Mouse (Mus musculus): ENCODE results near the gene Brd2. TPM values are rescaled to one million over a fixed set of nuclear protein-coding genes. Genes with fewer than 3 reads are reported as not detected.
A peak's percentile ranks its signal among the peaks of the same experiment; 100 is the strongest.

The Brd2 gene
- polyA plus RNA-seq, 1 experiment from 2014 or later, result 97.8 TPM

DNA sequence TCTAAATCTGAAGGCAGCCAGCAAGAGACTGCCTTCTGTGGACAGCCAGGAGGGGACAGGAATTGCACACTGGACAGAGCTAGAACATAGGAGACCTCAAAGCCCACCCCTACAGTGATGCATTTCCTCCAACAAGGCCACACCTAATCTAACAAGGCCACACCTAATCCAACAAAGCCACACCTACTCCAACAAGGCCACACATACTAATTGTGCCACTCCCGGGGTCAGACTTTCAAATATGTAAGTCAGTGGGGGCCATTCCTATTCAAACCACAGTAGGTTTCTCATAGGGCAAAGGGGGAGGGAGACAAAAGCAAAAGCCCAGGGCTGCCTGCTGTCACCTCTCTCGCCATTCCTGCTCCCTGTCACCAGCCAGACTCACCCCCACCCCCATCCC, 35.0 kb downstream of the Brd2 start:
- H3K27me3 ChIP-seq (ENCODE audit: control insufficient read depth, insufficient read depth, low read depth, low read length), result no peaks in the 10 kb centered on the region
- H3K9ac ChIP-seq (ENCODE audit: low read length), result no peak overlapping the region
- WGBS, result 50% methylated on average over 2 of the region's 2 CpGs
- H3K4me2 ChIP-seq (ENCODE audit: low read depth, low read length), result no peak overlapping the region
- no peaks in the 10 kb centered on the region for H3K36me3 ChIP-seq (ENCODE audit: control insufficient read depth, insufficient read depth, low read length)
- H3K4me3 ChIP-seq (ENCODE audit: low read length), result no peak overlapping the region
- H3K4me1 ChIP-seq (replicated peaks; ENCODE audit: control insufficient read depth, insufficient read depth, low read length), result no peaks in the 10 kb centered on the region
- H3K9me3 ChIP-seq (ENCODE audit: control insufficient read depth, low read length), result no peaks in the 10 kb centered on the region
- H3K27ac ChIP-seq (ENCODE audit: low read length), result no peak overlapping the region
- ATAC-seq (ENCODE audit: low read depth), result 0 out of 2 replicates have a peak, but pooled peaks have one; percentile 15

DNA sequence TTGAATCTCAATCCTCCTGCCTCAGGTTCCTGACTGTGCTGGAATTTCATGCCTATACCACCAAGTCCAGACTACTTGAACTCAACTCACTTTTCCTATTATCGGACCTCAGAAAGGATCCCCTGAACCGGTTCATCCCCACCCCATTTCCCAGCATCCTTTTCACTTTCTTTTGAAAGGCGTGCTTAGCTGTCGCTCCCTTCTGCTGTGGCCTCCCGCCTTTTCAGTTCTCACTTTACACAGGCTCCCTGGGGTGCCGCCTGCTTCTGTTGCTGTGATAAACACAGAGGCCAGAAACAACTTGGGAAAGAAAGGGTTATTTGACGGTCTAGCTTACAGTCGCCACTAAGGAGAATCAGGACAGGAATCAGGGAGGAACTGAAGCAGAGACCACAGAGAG, 39.3 kb downstream of the Brd2 start:
- H3K9ac ChIP-seq (ENCODE audit: low read length), result no peak overlapping the region
- H3K9me3 ChIP-seq (ENCODE audit: control insufficient read depth, low read length), result peaks cover 3% of the 10 kb centered on the region; the same call in 1 of the 2 replicates
- 12% methylated on average over 8 of the region's 8 CpGs for WGBS
- no peak for ATAC-seq (ENCODE audit: low read depth)
- H3K27me3 ChIP-seq (ENCODE audit: control insufficient read depth, insufficient read depth, low read depth, low read length), result no peaks in the 10 kb centered on the region
- no peak overlapping the region for H3K27ac ChIP-seq (ENCODE audit: low read length)
- H3K4me3 ChIP-seq (ENCODE audit: low read length), result no peak overlapping the region
- H3K4me1 ChIP-seq (replicated peaks; ENCODE audit: control insufficient read depth, insufficient read depth, low read length), result no peaks in the 10 kb centered on the region
- no peak overlapping the region for H3K4me2 ChIP-seq (ENCODE audit: low read depth, low read length)
- H3K36me3 ChIP-seq (ENCODE audit: control insufficient read depth, insufficient read depth, low read length), result no peaks in the 10 kb centered on the region

DNA sequence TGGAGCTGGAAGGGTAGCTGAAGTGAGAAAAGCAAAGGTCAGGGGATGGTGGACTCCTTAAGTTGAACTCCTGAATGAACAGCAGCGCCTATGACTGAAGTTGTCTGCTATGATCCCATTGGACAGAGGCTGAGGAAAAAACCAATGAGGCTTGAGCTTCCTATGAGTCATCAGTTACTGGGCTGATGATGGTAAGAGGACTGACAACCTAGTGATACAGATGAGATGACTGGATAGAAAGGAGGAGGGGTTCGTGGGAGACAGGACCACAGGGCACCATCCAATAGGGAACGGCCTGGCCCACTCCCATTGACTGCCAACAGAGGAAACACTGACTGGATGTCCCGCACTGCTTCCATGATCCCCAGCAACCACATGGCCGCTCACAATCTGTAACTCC, 42.8 kb downstream of the Brd2 start:
- peaks cover 16% of the 10 kb centered on the region for H3K27me3 ChIP-seq (ENCODE audit: control insufficient read depth, insufficient read depth, low read depth, low read length)
- H3K4me2 ChIP-seq (ENCODE audit: low read depth, low read length), result no peak overlapping the region
- WGBS, result 23% methylated on average over 5 of the region's 5 CpGs
- peaks cover 3% of the 10 kb centered on the region; the same call in 1 of the 2 replicates for H3K9me3 ChIP-seq (ENCODE audit: control insufficient read depth, low read length)
- H3K4me3 ChIP-seq (ENCODE audit: low read length), result no peak overlapping the region
- no peak overlapping the region for H3K27ac ChIP-seq (ENCODE audit: low read length)
- H3K36me3 ChIP-seq (ENCODE audit: control insufficient read depth, insufficient read depth, low read length), result no peaks in the 10 kb centered on the region
- no peaks in the 10 kb centered on the region; the same call in 1 of the 2 replicates for H3K4me1 ChIP-seq (replicated peaks; ENCODE audit: control insufficient read depth, insufficient read depth, low read length)
- peak; percentile 59; the same call in 1 of the 2 replicates for ATAC-seq (ENCODE audit: low read depth)
- no peak overlapping the region for H3K9ac ChIP-seq (ENCODE audit: low read length)

DNA sequence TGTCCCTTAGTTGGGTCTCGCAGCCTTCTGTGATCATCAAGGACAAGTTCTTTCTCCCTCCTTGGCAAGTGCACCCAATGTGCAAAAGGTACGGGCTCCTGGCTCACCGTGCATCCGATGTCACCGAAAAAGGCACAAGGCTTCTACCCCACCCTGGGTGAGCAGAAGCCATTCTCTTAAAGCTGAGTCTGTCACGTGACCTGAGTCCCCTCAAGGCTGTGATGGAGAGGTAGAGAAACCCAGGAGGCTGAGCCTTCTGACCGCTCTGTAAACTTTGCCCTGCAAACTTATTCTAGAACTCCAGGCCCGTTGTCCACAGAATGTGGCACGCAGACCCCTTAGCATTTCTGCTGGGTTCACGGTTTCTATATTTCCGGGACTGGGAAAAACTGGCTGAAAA, 43.4 kb downstream of the Brd2 start:
- Histone ChIP-seq H3K9ac (ENCODE audit: low read length) (no peak overlapping the region), H3K9me3 (ENCODE audit: control insufficient read depth, low read length) (peaks cover 3% of the 10 kb centered on the region; the same call in 1 of the 2 replicates), H3K4me3 (ENCODE audit: low read length) (no peak overlapping the region), H3K27me3 (ENCODE audit: control insufficient read depth, insufficient read depth, low read depth, low read length) (peaks cover 16% of the 10 kb centered on the region), H3K4me1 (replicated peaks; ENCODE audit: control insufficient read depth, insufficient read depth, low read length) (no peaks in the 10 kb centered on the region; the same call in 1 of the 2 replicates), H3K27ac (ENCODE audit: low read length) (no peak overlapping the region), H3K4me2 (ENCODE audit: low read depth, low read length) (no peak overlapping the region), H3K36me3 (ENCODE audit: control insufficient read depth, insufficient read depth, low read length) (no peaks in the 10 kb centered on the region)
- no peak for ATAC-seq (ENCODE audit: low read depth)
- WGBS, result 81% methylated on average over 11 of the region's 11 CpGs

DNA sequence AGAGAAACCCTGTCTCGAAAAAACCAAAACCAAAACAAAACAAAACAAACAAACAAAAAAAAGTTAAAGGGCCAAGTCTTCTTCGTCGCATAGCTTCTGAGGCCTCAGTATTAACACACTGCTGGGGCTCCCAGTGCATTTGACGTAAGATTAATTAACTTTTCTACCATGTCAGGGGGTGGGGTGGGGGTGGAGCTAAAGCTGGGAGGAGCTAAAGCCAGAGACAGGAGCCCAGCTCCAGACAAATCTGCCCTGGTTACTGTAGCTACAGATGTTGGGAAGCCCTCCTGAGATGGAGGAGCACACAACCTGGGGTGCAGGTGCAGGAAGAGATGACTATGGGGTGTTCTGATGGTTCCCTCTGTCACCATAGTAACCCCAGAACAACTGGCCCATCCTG, 44.3 kb downstream of the Brd2 start:
- H3K9me3 ChIP-seq (ENCODE audit: control insufficient read depth, low read length), result peaks cover 3% of the 10 kb centered on the region; the same call in 1 of the 2 replicates
- no peaks in the 10 kb centered on the region; the same call in 1 of the 2 replicates for H3K4me1 ChIP-seq (replicated peaks; ENCODE audit: control insufficient read depth, insufficient read depth, low read length)
- H3K36me3 ChIP-seq (ENCODE audit: control insufficient read depth, insufficient read depth, low read length), result no peaks in the 10 kb centered on the region
- 55% methylated on average over 4 of the region's 4 CpGs for WGBS
- no peak overlapping the region for H3K4me2 ChIP-seq (ENCODE audit: low read depth, low read length)
- H3K9ac ChIP-seq (ENCODE audit: low read length), result no peak overlapping the region
- ATAC-seq (ENCODE audit: low read depth), result no peak
- H3K4me3 ChIP-seq (ENCODE audit: low read length), result no peak overlapping the region
- no peak overlapping the region for H3K27ac ChIP-seq (ENCODE audit: low read length)
- H3K27me3 ChIP-seq (ENCODE audit: control insufficient read depth, insufficient read depth, low read depth, low read length), result peaks cover 16% of the 10 kb centered on the region

DNA sequence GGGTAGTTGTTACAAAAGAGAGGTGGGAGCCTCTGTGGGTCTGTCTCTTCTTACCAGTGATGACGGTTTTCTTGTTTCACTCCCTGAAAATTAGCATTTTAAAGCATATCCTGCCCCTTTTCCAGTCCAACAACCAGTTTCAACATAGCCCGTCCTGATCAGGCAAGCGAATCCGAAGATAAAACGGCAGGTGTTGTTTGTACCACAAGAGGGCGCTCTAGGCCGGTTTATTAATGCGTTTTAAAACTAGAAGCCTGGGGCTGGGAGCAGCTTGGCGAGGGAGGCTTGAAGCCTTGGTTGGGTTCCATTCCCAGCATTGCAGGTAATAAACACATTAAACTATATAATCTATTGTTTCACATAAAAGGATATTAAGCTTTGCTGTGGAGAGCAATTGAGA, 44.9 kb downstream of the Brd2 start:
- Histone ChIP-seq H3K27me3 (ENCODE audit: control insufficient read depth, insufficient read depth, low read depth, low read length) (peaks cover 16% of the 10 kb centered on the region), H3K4me2 (ENCODE audit: low read depth, low read length) (no peak overlapping the region), H3K4me3 (ENCODE audit: low read length) (no peak overlapping the region), H3K36me3 (ENCODE audit: control insufficient read depth, insufficient read depth, low read length) (no peaks in the 10 kb centered on the region), H3K27ac (ENCODE audit: low read length) (no peak overlapping the region), H3K9me3 (ENCODE audit: control insufficient read depth, low read length) (peaks cover 3% of the 10 kb centered on the region; the same call in 1 of the 2 replicates), H3K4me1 (replicated peaks; ENCODE audit: control insufficient read depth, insufficient read depth, low read length) (no peaks in the 10 kb centered on the region; the same call in 1 of the 2 replicates), H3K9ac (ENCODE audit: low read length) (no peak overlapping the region)
- WGBS, result under 1% methylated on average over 9 of the region's 9 CpGs
- ATAC-seq (ENCODE audit: low read depth), result no peak

DNA sequence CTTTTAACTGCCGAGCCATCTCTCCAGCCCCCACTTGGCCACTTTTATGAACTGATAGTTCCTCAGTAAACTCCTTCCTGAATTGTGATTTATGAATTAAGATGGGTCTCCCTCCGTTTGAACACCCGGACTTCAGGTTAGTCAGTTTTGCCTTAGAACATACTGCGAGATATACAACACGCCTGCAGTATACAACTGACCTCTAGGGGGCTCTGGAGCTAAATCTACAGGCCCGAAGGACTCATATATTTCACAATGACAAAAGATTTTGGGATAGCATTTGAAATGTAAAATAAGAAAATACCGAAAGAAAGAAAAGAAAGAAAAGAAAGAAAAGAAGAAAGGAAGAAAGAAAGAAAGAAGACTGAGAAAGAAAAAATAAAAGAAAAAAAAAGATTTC, 47.2 kb downstream of the Brd2 start:
- Histone ChIP-seq H3K9ac (ENCODE audit: low read length) (no peak overlapping the region), H3K4me2 (ENCODE audit: low read depth, low read length) (no peak overlapping the region), H3K9me3 (ENCODE audit: control insufficient read depth, low read length) (no peaks in the 10 kb centered on the region), H3K27me3 (ENCODE audit: control insufficient read depth, insufficient read depth, low read depth, low read length) (peaks cover 16% of the 10 kb centered on the region), H3K4me3 (ENCODE audit: low read length) (no peak overlapping the region), H3K36me3 (ENCODE audit: control insufficient read depth, insufficient read depth, low read length) (no peaks in the 10 kb centered on the region), H3K27ac (ENCODE audit: low read length) (no peak overlapping the region), H3K4me1 (replicated peaks; ENCODE audit: control insufficient read depth, insufficient read depth, low read length) (no peaks in the 10 kb centered on the region; the same call in 1 of the 2 replicates)
- WGBS, result 39% methylated on average over 7 of the region's 7 CpGs
- no peak for ATAC-seq (ENCODE audit: low read depth)

DNA sequence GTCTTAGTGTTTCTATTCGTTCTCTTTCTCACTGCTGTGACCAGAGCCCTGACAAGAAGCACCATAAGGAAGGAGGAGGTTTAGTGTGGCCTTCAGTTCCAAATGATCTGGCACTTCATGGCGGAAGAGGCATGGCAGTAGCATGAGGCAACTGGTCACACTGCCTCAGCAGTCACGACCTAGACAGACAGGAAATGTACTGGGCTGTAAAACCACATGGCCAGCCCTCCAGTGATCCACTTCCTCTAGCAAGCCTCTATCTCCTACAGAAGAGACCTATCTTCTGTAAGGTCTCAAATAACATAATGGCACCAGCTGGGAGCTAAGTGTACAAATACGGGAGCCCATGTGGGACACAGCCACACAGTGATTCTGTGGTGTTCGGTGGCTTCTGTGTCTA, 50.3 kb downstream of the Brd2 start:
- no peak overlapping the region for H3K4me2 ChIP-seq (ENCODE audit: low read depth, low read length)
- H3K4me1 ChIP-seq (replicated peaks; ENCODE audit: control insufficient read depth, insufficient read depth, low read length), result no peaks in the 10 kb centered on the region
- H3K27me3 ChIP-seq (ENCODE audit: control insufficient read depth, insufficient read depth, low read depth, low read length), result peaks cover 12% of the 10 kb centered on the region
- 65% methylated on average over 5 of the region's 5 CpGs for WGBS
- H3K9ac ChIP-seq (ENCODE audit: low read length), result no peak overlapping the region
- no peaks in the 10 kb centered on the region for H3K36me3 ChIP-seq (ENCODE audit: control insufficient read depth, insufficient read depth, low read length)
- H3K27ac ChIP-seq (ENCODE audit: low read length), result no peak overlapping the region
- no peaks in the 10 kb centered on the region for H3K9me3 ChIP-seq (ENCODE audit: control insufficient read depth, low read length)
- no peak for ATAC-seq (ENCODE audit: low read depth)
- H3K4me3 ChIP-seq (ENCODE audit: low read length), result no peak overlapping the region

DNA sequence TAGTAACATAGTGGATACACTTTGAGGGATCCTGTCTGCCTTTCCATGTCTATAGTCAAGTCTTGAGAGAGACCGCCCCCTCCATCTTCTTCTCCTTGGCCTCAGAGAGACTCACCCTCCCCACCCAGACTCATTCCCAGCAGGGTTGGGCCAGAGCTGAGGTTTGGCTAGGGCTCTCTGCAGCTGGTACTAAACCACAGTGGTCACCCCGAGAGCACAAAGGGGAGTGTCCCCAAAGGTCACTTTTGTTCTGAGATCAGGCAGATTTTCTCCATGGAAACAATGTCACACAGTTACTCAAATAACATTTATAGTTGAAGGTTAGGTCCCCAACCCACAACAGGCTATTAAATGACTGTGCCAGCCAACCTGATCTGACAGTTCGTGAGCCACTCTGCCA, 53.6 kb downstream of the Brd2 start:
- Histone ChIP-seq H3K4me3 (ENCODE audit: low read length) (no peak overlapping the region), H3K4me1 (replicated peaks; ENCODE audit: control insufficient read depth, insufficient read depth, low read length) (no peaks in the 10 kb centered on the region), H3K27me3 (ENCODE audit: control insufficient read depth, insufficient read depth, low read depth, low read length) (no peaks in the 10 kb centered on the region), H3K4me2 (ENCODE audit: low read depth, low read length) (no peak overlapping the region), H3K9ac (ENCODE audit: low read length) (no peak overlapping the region), H3K36me3 (ENCODE audit: control insufficient read depth, insufficient read depth, low read length) (no peaks in the 10 kb centered on the region), H3K9me3 (ENCODE audit: control insufficient read depth, low read length) (no peaks in the 10 kb centered on the region), H3K27ac (ENCODE audit: low read length) (no peak overlapping the region)
- ATAC-seq (ENCODE audit: low read depth), result no peak
- WGBS, result 40% methylated on average over 3 of the region's 3 CpGs
